Mouse (Mus musculus) kidney, adult 9 months (tissue): Measurements from ENCODE around the gene Nova2.

Source experiments
- DNase-seq: peaks from one replicate; pipeline ENCODE4 v3.0.0; 2022

Nova2 gene

DNA sequence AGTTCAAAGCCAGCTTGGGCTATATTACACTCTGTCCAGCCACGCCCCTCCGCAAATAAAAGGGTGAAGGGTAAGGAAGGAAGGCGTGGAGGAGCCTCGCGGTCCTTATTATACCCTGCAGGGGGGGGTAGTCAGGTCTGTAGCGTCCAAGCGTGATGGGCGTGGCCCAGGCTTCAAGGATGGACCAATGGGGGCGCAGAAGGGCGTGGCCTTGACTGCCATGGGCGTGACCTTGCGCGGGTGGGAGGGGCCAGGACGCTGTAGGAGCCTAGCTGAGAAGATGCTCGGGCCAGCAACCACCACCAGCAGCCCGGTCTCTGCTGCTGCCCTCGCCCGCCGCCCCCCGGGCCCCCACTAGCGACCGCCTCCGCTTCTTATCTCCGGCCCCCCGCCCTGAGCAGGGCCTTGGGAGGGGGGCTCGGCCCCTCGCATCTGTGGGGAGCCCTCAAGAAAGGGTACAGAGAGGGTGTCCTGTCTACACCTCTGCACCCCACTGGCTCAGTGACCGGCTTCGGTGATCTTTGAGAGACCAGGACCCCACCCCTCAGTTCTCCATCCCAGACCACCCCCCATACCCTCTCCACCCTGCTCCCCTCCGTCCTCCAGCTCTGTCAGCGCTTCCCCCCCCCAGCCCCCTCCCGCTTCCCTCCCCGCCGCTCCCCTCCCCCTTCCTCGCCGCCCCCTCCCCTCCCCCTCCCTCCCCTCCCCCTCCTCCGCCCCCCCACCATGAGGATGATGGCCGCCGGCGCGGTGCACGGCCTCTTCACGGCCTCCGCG is at the start of gene Nova2:
Nova2 (plus strand) TSS at position 727 of the 777 bp plus-strand sequence.
- peak; percentile 89 for DNase-seq

DNA sequence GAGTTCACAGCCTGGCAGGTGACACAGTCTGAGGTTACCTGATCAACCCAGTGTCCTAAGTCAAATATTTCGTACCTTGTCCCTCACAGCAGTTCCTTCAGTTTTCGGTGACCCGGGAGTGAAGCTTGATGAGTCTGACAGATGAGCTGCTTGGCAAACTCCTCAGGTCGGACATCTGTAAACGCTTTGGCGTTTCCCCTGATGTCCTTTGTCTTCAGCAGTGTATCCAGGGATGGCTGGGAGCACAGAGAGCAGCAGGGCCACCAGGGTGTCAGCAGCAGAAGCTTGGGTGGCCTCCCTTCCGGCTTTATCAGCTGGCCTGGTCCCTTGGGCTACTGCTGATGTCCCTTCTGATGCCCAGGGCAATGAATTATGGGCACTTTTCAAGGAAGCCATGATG is 47.0 kb upstream of the Nova2 start:
- no peak for DNase-seq

DNA sequence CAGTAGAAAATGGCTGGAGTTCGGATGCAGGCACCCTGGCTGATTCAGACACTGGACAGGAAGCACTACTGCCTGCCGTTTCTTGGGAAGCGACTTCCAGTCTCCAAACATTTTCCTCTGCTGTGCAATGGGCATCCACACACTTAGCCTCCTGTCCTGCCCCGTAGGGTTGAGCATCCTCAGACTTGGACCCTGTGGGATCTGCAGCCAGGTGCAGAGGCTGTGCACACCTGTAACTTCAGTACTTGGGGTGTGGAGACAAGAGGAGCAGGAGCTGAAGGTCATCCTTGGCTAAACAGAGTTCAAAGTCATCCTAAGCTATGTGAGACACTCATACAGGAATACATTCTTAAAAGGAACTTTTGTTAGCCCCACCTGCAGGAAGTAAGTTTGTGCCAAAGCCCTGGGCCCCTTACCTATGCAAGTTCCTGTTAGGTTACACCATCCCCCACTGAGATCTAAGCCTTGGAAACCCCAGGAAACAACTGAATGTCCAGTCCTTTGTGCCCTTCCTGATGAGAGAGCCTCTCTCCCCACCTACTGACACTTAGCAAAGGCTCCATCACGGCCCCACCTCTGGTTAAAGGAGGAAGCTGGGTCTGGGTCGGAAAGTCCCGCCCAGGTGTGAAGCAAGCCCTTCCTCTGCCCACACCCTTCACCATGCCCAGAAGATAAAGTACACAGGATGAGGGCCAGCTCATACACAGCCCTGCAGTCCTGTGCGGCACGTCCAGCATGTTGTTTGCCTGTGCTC is 41.5 kb upstream of the Nova2 start:
- DNase-seq, result no peak

DNA sequence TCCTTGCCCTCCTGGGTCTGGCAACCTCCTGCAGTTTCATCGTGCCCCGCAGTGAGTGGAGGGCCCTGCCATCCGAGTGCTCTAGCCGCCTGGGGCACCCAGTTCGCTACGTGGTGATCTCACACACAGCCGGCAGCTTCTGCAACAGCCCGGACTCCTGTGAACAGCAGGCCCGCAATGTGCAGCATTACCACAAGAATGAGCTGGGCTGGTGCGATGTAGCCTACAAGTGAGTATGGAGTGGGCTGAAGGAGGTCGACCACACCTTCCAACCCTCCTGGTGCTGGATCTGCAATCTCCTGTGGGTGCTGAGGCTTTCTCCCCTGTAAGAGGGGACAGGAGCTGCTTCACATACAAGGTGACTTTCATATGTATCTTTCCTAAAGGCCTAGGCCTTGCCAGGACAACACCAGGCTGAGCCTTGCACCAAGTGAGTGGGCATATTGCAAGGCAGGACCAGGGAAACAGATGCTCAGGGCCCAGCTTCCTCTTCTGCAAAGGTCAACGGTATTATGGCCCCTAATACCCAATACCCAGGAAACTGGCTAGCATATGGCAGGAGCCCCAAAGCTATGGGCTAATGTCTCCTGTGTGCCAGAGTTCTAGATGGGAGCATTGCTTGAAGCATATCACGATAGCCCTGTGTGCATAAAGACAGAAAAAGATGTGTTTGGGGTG is 40.8 kb upstream of the Nova2 start:
- DNase-seq, result no peak

DNA sequence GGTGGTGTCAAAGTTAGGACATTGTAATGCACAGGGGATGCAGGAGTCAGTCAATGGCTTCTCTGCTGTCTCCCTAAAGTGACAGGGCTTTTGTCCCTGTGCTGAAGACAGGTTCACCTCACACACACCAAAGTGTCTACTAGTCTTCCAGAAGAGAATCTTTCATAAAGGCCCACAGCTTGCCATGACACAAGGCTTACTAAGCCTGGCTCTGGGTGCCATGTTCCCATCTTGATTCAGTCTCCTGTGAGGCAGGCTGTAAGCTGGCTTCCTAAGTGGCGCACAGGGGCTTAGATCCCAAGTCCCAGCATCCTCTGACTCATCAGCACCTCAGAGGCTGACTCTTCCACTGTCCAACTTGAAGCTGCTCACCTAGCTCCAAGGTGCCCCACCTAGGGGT is 38.7 kb upstream of the Nova2 start:
- no peak for DNase-seq

DNA sequence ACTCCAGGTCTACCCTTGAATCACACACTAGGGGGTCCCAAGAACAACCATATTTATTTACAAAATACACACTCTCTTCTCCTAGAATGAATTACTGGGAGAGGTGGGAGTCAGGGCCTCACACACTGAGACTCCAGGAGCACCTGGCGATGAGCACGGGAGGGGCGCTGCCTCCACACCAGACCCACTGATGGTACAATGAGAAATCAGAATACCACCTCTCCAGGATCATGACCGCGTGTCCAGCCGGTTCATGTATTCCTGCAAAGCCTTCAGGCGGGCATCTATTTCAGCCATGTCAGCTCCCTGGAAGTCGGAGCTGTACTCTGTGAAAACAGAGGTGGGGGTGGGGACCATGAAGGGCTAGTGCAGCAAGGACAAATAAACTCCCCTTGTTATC is 34.8 kb upstream of the Nova2 start:
- DNase-seq, result no peak

DNA sequence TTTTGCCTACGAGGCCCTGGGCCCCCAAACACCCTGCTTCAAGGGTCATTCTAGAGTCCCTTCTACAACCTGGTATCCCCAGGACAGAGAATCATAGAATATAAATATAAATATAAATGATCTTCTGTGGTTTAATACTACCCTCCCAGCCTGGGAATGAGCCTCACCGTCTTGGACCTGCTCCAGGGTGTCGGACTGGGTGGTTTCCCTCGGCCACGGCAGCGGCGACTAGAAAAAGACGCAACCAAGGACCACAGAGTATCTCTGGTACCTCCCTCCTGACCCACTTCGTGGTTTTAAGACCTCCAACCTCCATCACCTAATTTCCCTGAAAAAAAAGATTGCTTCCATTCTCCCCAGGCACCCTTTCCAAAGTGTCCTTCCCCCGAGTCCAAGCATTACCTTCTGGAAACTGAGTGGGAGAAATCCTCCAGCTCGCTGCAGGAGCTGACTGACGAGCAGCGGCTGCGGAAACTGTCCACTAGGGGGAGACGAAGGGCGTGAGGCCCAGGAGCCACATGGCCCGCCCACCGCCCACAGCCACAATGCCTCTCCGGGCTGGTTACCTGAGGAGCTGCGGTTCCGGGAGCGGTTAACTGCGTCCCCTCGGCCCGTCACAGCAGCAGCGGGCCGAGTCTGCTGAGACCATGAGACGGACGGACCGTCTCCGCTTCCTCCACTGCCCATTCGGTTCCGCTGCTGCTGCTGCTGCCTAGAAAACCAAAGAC is 33.7 kb upstream of the Nova2 start:
- DNase-seq, result peak; percentile 86

DNA sequence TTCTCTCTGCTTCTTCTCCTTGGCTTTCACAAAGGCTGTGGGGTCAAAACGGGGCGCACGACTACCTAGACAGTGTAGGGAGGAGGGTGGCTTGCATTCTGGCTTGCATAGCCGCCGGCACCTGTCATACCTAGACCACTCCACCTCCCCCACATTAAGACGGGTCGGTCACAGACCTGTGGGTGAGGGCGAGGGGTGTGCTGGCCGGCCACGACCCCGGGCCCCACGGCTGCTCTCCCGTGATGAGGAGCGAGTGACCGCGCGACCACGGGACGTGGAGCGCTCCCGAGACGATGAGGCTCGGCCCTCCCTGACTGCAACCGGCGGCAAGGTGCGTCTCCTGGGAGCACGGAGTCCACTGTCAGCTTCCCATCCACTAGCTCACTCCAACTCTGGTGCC is 32.7 kb upstream of the Nova2 start:
- DNase-seq, result no peak

DNA sequence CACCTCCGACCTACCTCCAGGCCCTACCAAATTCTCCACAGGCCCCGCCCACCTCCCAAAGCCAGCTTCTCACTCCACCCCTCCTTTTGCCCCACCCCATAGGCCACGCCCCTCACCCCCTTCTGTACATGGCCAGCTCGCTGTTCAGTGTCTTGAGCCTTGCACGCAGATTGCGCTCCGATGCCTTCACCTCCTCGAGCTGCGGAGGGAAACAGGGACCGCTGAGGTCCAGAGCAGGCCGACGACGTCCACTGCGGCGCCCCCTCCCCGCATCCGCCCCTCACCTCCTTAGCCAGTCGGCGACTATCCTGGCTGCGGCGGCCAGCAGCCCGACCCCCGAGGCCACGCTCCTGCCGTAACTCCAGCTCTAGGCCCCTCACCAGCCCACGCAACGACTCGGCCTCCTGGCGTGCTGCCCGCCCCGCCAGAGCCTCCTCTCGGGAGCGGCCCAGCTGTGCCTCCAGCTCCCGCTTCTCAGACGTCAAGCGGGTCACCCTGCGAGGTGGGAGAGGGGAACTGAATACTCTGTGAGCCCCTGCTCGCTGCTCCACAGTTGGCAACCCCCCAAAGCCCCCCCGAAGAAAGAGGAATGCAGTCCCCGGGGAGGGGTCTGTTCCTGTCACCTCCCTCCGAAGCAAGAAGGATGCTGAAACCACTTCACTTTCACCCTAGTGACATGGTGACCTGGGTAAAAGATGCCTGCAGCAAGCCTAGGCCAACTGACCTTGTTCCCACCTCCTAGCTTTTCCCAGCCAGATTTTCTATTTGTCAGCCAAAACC is 31.8 kb upstream of the Nova2 start:
- peak; percentile 72 for DNase-seq

DNA sequence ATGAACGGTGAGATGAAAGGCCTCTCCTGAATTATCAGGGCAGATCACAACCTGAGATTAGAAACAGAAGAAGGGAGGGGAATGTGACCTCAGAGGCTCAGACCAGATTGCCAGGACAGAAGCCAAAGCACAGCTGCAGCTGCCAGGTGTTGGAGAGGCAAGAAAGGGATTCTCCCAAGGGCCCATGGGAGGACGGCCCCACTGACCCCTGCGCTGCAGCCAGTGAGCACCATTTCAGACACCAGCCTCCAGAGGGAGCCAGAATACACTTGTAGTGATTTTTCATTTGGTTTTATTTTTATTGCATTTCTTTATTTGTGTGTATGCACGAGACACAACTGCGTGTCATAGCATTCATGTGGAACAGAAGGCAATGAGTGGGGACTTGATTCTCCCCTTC is 29.2 kb upstream of the Nova2 start:
- DNase-seq, result peak; percentile 65

DNA sequence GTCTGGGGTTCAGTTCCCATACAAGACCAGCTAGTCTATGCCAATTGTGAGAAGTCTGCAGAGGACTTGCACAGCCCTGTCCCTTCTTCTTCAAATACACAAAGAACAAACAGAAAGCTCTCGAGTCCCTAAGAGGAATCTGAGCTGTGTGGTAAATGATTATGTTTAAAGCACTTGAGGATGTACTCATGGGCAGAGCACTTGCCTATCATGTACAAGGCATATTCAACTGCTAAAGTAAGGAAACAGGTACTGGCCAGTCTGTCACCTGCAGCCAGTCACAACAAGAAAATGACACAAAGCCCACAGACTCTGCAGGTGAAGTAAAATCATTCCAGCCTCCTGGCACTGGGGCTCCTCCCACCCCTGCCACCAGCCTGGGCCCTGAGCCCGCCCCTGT is 25.2 kb upstream of the Nova2 start:
- DNase-seq, result no peak

DNA sequence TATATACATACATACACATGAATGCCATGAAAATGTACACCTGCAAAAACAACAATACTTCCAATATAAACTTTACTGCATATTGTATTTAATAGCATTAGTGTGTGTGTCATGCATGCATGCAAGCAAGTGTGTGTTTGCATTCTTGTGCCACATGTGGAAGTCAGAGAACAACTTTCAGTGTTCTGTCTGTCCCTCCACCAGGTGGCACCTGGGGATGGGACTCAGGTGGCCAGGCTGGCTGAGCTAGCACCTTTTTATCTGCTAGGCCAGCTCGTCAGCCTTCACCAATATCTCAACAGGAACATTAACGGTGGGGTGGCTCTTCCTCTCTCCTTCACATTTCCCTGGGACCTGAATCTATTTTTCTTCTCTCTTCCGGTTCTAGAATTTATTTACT is 23.2 kb upstream of the Nova2 start:
- no peak for DNase-seq

DNA sequence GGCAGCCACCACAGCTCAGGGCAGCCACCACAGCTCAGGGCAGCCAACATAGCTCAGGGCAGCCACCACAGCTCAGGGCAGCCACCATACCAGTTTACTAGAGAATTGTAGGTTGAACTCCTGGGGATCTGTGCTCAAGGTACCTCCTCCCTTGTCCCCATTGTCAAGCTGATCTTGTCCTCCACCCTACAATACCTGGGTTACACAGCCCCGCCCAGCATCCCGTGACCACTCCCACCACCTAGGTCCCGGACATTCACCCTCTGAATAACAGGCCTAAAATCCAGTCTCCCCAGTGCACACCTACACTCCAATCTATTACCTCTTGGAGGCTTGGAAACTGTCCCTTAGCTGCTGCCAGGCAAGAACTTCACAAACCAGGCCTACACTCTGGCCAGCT is 20.7 kb upstream of the Nova2 start:
- DNase-seq, result no peak

DNA sequence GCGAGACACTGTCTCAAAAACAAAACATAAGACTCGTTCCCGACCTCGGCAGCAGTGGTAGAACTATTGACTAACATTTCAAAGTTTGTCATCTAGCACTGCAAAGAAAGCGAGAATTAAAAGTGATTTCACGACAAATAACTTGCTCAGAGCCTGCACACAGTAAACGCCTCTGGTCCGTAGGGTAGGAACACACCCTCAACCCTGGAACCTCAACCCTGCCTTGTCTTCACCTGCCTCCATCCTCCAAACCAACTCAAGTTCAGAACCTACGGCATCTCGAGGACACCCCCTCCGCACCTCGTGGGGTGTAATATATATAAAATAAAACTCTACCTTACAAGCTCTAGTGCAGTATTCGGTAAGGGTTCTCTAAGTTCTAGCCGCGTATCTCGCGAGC is 15.9 kb upstream of the Nova2 start:
- DNase-seq, result no peak

DNA sequence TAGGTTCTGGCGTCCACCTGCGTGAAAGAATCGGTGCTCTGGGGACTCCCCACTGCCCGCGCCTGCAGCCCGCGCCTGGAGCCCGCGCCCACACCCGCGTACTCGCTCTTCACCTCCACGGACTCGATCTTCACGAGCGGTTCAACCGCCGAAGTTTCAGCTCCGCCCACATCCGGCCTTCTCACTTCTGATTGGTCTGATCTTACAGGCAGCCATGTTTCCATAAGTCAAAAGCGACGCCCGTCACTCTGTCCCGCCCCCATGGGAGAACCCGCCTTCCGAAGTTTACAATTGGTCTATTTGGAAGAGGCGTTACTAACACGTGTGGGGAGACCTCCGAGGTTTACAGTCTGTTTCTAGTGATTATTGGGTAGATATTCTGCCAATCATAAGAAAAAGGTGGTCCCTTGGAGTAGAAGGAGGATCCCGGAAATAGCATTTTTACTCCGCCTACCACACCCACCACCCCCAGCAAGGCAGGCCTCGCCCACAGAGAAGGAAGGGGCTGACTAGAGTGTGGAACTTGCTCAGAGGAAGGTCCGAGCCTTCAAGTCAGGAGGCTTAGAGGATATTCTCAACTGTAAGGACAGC is 15.4 kb upstream of the Nova2 start, which contains the start of gene Ccdc61:
Ccdc61 (minus strand) TSS at position 175 of the 591 bp plus-strand sequence.
- peak; percentile 100 for DNase-seq

DNA sequence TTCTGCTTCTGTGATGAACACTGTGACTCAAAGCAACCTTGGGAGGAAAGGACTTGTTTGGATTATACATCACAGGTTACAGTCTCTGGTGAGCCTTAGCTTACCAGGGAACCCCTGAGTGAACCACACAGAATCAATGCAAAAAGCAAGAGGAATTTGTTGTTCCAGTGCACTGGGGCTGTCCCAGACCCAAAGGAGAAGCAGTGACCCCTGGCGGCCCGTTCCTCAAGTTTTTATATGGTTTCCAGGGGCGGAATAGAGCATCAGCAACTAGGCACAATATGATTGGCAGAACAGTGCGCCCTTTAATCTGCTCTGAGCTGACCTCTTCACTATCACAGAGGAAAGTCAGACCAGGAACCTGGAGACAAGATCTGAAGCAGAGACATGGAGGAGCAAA is 9.4 kb upstream of the Nova2 start:
- DNase-seq, result no peak

DNA sequence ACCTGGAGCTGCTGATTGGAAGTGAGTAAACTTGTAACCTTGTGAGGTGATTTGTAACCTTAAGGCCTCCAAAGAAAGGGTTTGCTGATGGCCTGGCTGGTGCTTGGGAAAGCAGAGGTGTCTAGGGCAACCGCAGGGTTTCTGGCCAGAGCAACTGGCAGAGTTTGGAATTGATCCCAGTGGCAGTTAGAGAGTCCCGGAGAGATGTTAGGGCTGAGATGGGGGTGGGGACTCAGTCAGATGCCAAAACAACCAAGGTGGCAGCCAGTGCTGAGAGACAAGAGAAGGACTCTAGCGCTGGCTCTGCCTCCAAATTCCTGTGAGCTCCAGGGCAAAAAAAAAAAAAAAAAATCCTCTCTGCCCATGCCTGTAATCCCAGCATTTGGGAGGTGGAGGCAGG is 7.8 kb upstream of the Nova2 start:
- no peak for DNase-seq

DNA sequence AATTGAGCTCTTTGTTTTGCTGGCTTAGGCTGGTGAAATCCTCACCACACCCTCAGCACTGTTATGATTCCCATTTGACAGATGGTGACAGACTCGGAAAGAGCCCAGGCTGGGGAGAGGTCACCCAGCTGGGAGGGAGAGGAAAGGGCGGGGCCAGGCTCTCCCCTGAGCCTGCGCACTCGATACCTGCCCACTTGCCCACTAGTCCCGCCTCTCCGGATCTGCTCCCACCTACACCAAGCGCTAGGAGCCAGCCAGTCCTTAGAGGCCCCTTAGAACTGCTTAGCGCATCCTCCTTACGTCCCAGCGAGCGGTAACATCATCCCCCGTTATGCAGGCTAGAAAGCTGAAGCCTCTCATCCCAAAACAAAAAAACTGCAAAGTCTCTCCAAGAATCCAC is 4.6 kb upstream of the Nova2 start:
- DNase-seq, result peak; percentile 75

DNA sequence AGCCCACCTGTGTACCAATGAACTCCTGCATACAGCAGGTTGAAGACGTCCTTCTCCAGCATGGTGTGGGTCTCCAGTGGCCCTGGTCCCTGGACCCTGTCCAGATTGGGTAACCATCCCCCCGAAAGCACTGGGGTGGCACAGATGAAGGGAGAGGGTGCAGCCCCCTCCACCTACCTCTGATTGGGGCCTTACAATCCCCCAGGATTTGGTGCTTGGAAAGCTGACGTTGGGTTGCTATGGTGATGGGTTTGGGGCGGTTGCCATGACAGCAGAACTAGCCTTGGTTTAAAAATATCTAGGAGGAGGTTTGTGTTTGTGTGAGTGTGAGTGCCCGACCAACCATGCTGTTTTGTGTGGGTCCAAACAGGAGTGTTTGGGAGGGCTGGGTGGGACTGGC is 2.9 kb upstream of the Nova2 start:
- no peak for DNase-seq

DNA sequence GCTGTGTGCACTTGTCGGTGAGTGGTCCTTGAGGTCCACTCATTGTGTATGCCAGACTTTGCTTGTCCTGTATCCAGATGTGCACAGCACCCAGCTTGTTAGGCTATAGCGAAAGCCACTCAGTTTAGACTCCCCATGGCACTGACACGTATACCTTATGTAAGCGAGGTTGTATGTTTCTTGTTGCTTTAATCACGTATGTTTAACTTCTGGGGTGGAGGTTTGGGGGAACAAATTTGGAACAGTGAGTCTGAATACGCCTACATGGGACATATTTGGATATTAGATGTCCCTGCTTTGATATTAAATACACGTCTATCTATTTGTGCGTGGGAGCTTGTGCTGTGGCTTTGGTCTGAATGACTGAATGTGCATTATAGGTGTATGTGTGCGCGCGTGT is 2.4 kb upstream of the Nova2 start:
- DNase-seq, result no peak

DNA sequence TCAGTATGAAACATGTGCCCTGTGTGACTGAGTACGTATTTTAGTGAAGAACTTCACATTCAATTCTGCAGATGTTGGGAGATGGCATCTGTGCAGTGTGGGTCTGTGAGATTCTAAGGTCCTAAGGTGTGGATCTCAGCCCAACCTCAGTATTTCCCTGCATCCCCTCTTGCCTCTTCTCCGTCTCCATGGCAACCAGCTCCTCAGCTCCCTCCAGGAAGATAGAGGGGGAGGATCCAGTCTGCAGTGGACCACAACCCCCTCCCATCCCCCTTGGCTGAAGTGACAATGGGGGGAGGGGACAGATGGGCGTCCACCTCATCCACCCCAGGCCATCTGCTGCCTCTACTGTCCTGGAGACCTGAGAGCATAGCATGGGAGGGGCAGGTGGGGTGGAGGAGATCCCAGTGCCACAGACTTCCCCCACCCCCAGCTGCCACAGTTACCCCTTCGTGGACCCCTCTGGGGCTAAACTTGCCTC is 1.9 kb upstream of the Nova2 start:
- DNase-seq, result no peak

DNA sequence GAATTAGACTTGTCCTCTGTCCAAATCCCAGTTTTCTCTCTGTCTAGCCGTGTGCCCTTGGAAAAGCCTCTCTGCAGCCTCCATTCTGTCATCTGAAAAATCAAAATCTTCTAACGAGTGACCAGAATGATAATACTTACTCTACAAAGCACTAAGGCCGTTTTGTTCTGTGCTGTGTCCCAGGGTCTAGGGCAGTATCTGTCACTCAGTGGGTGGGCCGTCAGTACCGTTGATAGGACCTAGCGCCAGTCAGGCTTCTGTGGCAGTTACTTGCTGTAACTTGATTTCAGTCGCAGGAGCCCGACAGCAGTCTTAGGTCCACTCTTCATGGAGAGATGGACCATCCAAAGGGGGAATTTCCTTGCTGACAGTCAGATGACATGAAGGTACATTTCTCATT is 1.4 kb upstream of the Nova2 start:
- DNase-seq, result no peak
